In the genomic region with DNA sequence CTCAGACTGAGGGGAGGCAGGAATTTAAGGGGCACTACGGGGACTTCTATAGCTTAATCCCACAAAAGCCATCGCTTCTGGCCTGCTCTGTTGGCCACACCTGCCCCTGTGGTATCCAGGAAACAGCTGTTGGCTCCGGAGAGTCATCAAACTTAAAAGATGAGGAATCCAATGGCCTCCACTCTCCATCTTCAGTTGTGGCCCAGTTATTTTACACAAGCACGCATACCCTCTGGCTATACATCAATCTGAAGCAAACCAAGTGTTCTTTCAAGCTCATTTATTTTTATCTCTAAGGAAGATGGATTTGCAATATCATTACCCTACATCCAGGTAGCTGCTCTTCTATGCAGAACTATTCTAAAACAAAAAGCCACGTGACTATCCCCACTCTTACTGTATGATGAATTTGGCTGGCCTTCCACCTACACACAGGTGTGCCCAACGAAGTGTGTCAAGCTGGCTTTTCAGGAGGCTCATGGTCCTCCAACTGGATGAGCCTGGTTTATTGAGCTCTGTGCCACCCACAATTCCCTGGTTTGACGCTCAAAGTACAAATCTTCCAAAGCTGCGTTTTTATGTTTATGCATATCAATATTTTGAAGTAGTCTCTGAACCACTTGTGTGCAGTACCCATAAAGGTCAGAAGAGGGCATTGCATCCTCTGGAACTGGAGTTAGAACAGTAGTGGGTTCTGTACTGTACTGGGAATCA, we compare ENCODE assay signal across 8 mouse cellular contexts. TPM values are rescaled to one million over a fixed set of nuclear protein-coding genes. Genes with fewer than 3 reads are reported as not detected.
DNase-seq lines count a peak whose midpoint lies in the region; ATAC-seq and TF ChIP-seq lines count a peak whose summit lies in the region.

No protein-coding gene starts in this region.

- H3K9me3 ChIP-seq in CH12.LX (replicated peaks; ENCODE audit: low read length), result peaks cover 4% of the 10 kb centered on the region
- H3K9me3 ChIP-seq in embryonic facial prominence, embryonic 14.5 days (ENCODE audit: control insufficient read depth, low read length), result peaks cover 4% of the 10 kb centered on the region; the same call in 1 of the 2 replicates
- H3K9me3 ChIP-seq in hindbrain, embryonic 16.5 days (ENCODE audit: control insufficient read depth, low read length), result 0 out of 2 replicates have a peak, but pooled peaks cover 3% of the 10 kb centered on the region
- no peaks in the 10 kb centered on the region for H3K9me3 ChIP-seq in liver, postnatal 0 days (ENCODE audit: low read length)

- H3K27me3 ChIP-seq in CH12.LX (replicated peaks), result no peaks in the 10 kb centered on the region
- H3K27me3 ChIP-seq in embryonic facial prominence, embryonic 14.5 days (replicated peaks; ENCODE audit: control insufficient read depth, insufficient read depth, low read length), result no peaks in the 10 kb centered on the region
- no peaks in the 10 kb centered on the region for H3K27me3 ChIP-seq in hindbrain, embryonic 16.5 days (replicated peaks; ENCODE audit: control insufficient read depth, insufficient read depth, low read length)
- no peaks in the 10 kb centered on the region for H3K27me3 ChIP-seq in liver, postnatal 0 days (ENCODE audit: insufficient read depth, low read length)

- TF ChIP-seq CTCF in CH12.LX (conservative IDR thresholded peaks at IDR 0.05 in 1 of 2, IDR thresholded peaks at IDR 0.05 in 1 of 2; ENCODE audit: low read depth in 2 of 2, low read length in 2 of 2), result peak; percentile 65 to 81
- peak; percentile 75 for TF ChIP-seq CTCF in liver, postnatal 0 days (IDR thresholded peaks at IDR 0.05; ENCODE audit: low read depth)
- TF ChIP-seq CTCF in olfactory bulb, adult 2 months (IDR thresholded peaks at IDR 0.05; ENCODE audit: insufficient read depth, low read depth, low read length), result no peak

- 0 out of 2 replicates have a peak, but pooled peaks have one; percentile 5 for TF ChIP-seq POLR2A in CH12.LX (IDR thresholded peaks at IDR 0.05; ENCODE audit: low read depth, low read length)
- TF ChIP-seq POLR2A in olfactory bulb, adult 2 months (IDR thresholded peaks at IDR 0.05; ENCODE audit: insufficient read depth, low read depth, low read length), result no peak

- WGBS in embryonic facial prominence, embryonic 14.5 days, result 72% methylated on average over 8 of the region's 8 CpGs
- 72% methylated on average over 8 of the region's 8 CpGs for WGBS in hindbrain, embryonic 16.5 days
- WGBS in liver, postnatal 0 days (ENCODE audit: insufficient replicate concordance), result 63% methylated on average over 8 of the region's 8 CpGs
- 67% methylated on average over 8 of the region's 8 CpGs for WGBS in olfactory bulb, adult 2 months

- peak; percentile 67 for DNase-seq in 3T3-L1 (ENCODE audit: low read depth, low spot score)
- DNase-seq in CH12.LX (ENCODE audit: extremely low read depth), result peak; percentile 75
- no peak for DNase-seq in embryonic facial prominence, embryonic 14.5 days (ENCODE audit: low spot score)
- peak; percentile 47 for DNase-seq in liver, postnatal 0 days
- no peak for DNase-seq in ovary, postnatal 10 days (ENCODE audit: low spot score)
- no peak for DNase-seq in gastrocnemius, postnatal 4 days (ENCODE audit: low spot score in 2 of 2)

- TF ChIP-seq EP300 in CH12.LX (IDR thresholded peaks at IDR 0.05; ENCODE audit: low read length), result 0 out of 2 replicates have a peak, but pooled peaks have one; percentile 2
- no peak for TF ChIP-seq EP300 in liver, postnatal 0 days (IDR thresholded peaks at IDR 0.05; ENCODE audit: low read depth)

- peaks cover 11 to 40% of the 10 kb centered on the region in 2 experiments for H3K4me1 ChIP-seq in CH12.LX (ENCODE audit: control insufficient read depth in 1 of 2, insufficient read depth in 2 of 2)
- H3K4me1 ChIP-seq in embryonic facial prominence, embryonic 14.5 days (ENCODE audit: control insufficient read depth, insufficient read depth, low read length), result peaks cover 9% of the 10 kb centered on the region
- peaks cover 21% of the 10 kb centered on the region for H3K4me1 ChIP-seq in hindbrain, embryonic 16.5 days (ENCODE audit: control insufficient read depth, insufficient read depth, low read depth, low read length)
- H3K4me1 ChIP-seq in liver, postnatal 0 days (ENCODE audit: insufficient read depth), result peaks cover 39% of the 10 kb centered on the region
- peaks cover 20% of the 10 kb centered on the region for H3K4me1 ChIP-seq in olfactory bulb, adult 2 months (ENCODE audit: control insufficient read depth, insufficient read depth, low read length)

- peak overlapping the region; percentile 89 for H3K27ac ChIP-seq in CH12.LX (ENCODE audit: insufficient read depth, low read depth)
- H3K27ac ChIP-seq in embryonic facial prominence, embryonic 14.5 days (replicated peaks; ENCODE audit: low read depth, low read length), result peak overlapping the region; percentile 96
- H3K27ac ChIP-seq in hindbrain, embryonic 16.5 days (ENCODE audit: low read depth, low read length), result peak overlapping the region; percentile 97
- H3K27ac ChIP-seq in liver, postnatal 0 days (ENCODE audit: low read depth), result peak overlapping the region; percentile 94
- peak overlapping the region; percentile 85 for H3K27ac ChIP-seq in olfactory bulb, adult 2 months (ENCODE audit: insufficient read depth, low read depth, low read length)

- dilution Hi-C loops in CH12.LX (cut with MboI; ENCODE audit: extremely low pct_ligation_motif_present, extremely low pct_unique_long_range_greater_than_20kb, low sequenced_read_pairs), result no loop called here

- peak overlapping the region; percentile 74 for H3K4me2 ChIP-seq in CH12.LX (ENCODE audit: insufficient read depth, low read depth, poor library complexity, severe bottlenecking)
- H3K4me2 ChIP-seq in embryonic facial prominence, embryonic 14.5 days (ENCODE audit: low read depth, low read length), result peak overlapping the region; percentile 64
- H3K4me2 ChIP-seq in hindbrain, embryonic 16.5 days (ENCODE audit: low read length), result peak overlapping the region; percentile 99
- H3K4me2 ChIP-seq in liver, postnatal 0 days (ENCODE audit: low read depth, low read length), result peak overlapping the region; percentile 90

- no peak for ATAC-seq in embryonic facial prominence, embryonic 14.5 days (ENCODE audit: low read depth)
- no peak; the same call in 1 of the 2 replicates for ATAC-seq in hindbrain, embryonic 16.5 days
- ATAC-seq in liver, postnatal 0 days, result no peak

- H3K79me2 ChIP-seq in CH12.LX (replicated peaks; ENCODE audit: control insufficient read depth, extremely low read depth, insufficient read depth, poor library complexity, severe bottlenecking), result peaks cover 27% of the 10 kb centered on the region

- peaks cover 50 to 64% of the 10 kb centered on the region in 2 experiments for H3K36me3 ChIP-seq in CH12.LX (replicated peaks in 1 of 2; ENCODE audit: control insufficient read depth in 1 of 2, insufficient read depth in 1 of 2, low read length in 1 of 2)
- H3K36me3 ChIP-seq in embryonic facial prominence, embryonic 14.5 days (ENCODE audit: control insufficient read depth, insufficient read depth, low read length), result peaks cover 69% of the 10 kb centered on the region
- peaks cover 44% of the 10 kb centered on the region for H3K36me3 ChIP-seq in hindbrain, embryonic 16.5 days (ENCODE audit: control insufficient read depth, insufficient read depth, low read length)
- peaks cover 37% of the 10 kb centered on the region for H3K36me3 ChIP-seq in liver, postnatal 0 days (replicated peaks; ENCODE audit: insufficient read depth, low read length)

- TF ChIP-seq RAD21 in CH12.LX (IDR thresholded peaks at IDR 0.05; ENCODE audit: low read depth, low read length), result peak; percentile 44

- peak overlapping the region; percentile 61 to 85 (median 77) for H3K4me3 ChIP-seq in CH12.LX (replicated peaks in 1 of 3; ENCODE audit: low read depth in 2 of 3, low read length in 2 of 3, poor library complexity in 1 of 3)
- H3K4me3 ChIP-seq in embryonic facial prominence, embryonic 14.5 days (ENCODE audit: low read depth, low read length), result peak overlapping the region; percentile 88
- peak overlapping the region; percentile 89 for H3K4me3 ChIP-seq in hindbrain, embryonic 16.5 days (ENCODE audit: low read length)
- peak overlapping the region; percentile 76 for H3K4me3 ChIP-seq in liver, postnatal 0 days (ENCODE audit: low read depth, low read length)
- peak overlapping the region; percentile 71 for H3K4me3 ChIP-seq in olfactory bulb, adult 2 months (ENCODE audit: insufficient read depth, low read depth, low read length)

- in situ Hi-C loops in CH12.LX (cut with MboI; ENCODE audit: low pct_ligation_motif_present, low pct_unique_long_range_greater_than_20kb, low sequenced_read_pairs), result no loop called here

- H3K9ac ChIP-seq in CH12.LX (ENCODE audit: insufficient read depth, low read depth), result peak overlapping the region; percentile 93
- H3K9ac ChIP-seq in embryonic facial prominence, embryonic 14.5 days (ENCODE audit: low read depth, low read length), result peak overlapping the region; percentile 94
- H3K9ac ChIP-seq in hindbrain, embryonic 16.5 days (ENCODE audit: low read depth, low read length), result peak overlapping the region; percentile 97
- H3K9ac ChIP-seq in liver, postnatal 0 days (replicated peaks), result peak overlapping the region; percentile 90

RNA-seq across cellular contexts. Expression of gene Arhgdia, which starts 1.0 kb away (rescaled TPM):
- total RNA-seq in CH12.LX (2012; rRNA removed) (417 and 467 TPM in 2 replicates), CH12.LX (2014; rRNA removed) (126 and 172 TPM in 2 replicates)
- polyA plus RNA-seq in CH12.LX (2012; ENCODE audit: insufficient read length, low read depth), result 957 and 958 TPM in 2 replicates
- 558 and 609 TPM in 2 replicates for polyA plus RNA-seq in embryonic facial prominence, embryonic 14.5 days (2014; fragmentation: Nextera tagmentation; extraction: Ambion mirVana)
- polyA plus RNA-seq in hindbrain, embryonic 16.5 days (2015; fragmentation: Nextera tagmentation; extraction: Ambion mirVana), result 501 and 544 TPM in 2 replicates
- 148 and 156 TPM in 2 replicates for polyA plus RNA-seq in liver, postnatal 0 days (2015; fragmentation: Nextera tagmentation; extraction: Ambion mirVana)
- 143 TPM in 1 of 2 replicates, not detected in the other for polyA plus RNA-seq in olfactory bulb, adult 2 months (2012; ENCODE audit: insufficient read depth, insufficient read length, low replicate concordance, missing spikeins)
- total RNA-seq in gastrocnemius, postnatal 4 days (2021), result 100 to 1,000 TPM; 278 to 300 TPM

RNA-seq across cellular contexts. Expression of gene P4hb, which starts 9.4 kb away (rescaled TPM):
- total RNA-seq in CH12.LX (2012; rRNA removed) (531 and 594 TPM in 2 replicates), CH12.LX (2014; rRNA removed) (453 and 486 TPM in 2 replicates)
- 644 and 662 TPM in 2 replicates for polyA plus RNA-seq in CH12.LX (2012; ENCODE audit: insufficient read length, low read depth)
- 996 and 1,037 TPM in 2 replicates for polyA plus RNA-seq in embryonic facial prominence, embryonic 14.5 days (2014; fragmentation: Nextera tagmentation; extraction: Ambion mirVana)
- polyA plus RNA-seq in hindbrain, embryonic 16.5 days (2015; fragmentation: Nextera tagmentation; extraction: Ambion mirVana), result 252 and 298 TPM in 2 replicates
- polyA plus RNA-seq in liver, postnatal 0 days (2015; fragmentation: Nextera tagmentation; extraction: Ambion mirVana), result 683 and 697 TPM in 2 replicates
- polyA plus RNA-seq in olfactory bulb, adult 2 months (2012; ENCODE audit: insufficient read depth, insufficient read length, low replicate concordance, missing spikeins), result 309 TPM in 1 of 2 replicates, not detected in the other
- total RNA-seq in gastrocnemius, postnatal 4 days (2021), result 100 to 1,000 TPM; 527 to 538 TPM

RNA-seq across cellular contexts. Expression of gene Alyref, which starts 15.7 kb away (rescaled TPM):
- total RNA-seq in CH12.LX (2012; rRNA removed), result 582 and 793 TPM in 2 replicates
- total RNA-seq in CH12.LX (2014; rRNA removed), result 358 and 361 TPM in 2 replicates
- 444 and 451 TPM in 2 replicates for polyA plus RNA-seq in CH12.LX (2012; ENCODE audit: insufficient read length, low read depth)
- 406 and 433 TPM in 2 replicates for polyA plus RNA-seq in embryonic facial prominence, embryonic 14.5 days (2014; fragmentation: Nextera tagmentation; extraction: Ambion mirVana)
- 55.8 and 202 TPM in 2 replicates for polyA plus RNA-seq in hindbrain, embryonic 16.5 days (2015; fragmentation: Nextera tagmentation; extraction: Ambion mirVana)
- 162 and 168 TPM in 2 replicates for polyA plus RNA-seq in liver, postnatal 0 days (2015; fragmentation: Nextera tagmentation; extraction: Ambion mirVana)
- not detected in 2 replicates for polyA plus RNA-seq in olfactory bulb, adult 2 months (2012; ENCODE audit: insufficient read depth, insufficient read length, low replicate concordance, missing spikeins)
- 100 to 1,000 TPM; 112 to 113 TPM for total RNA-seq in gastrocnemius, postnatal 4 days (2021)

RNA-seq across cellular contexts. Expression of gene Anapc11, which starts 15.8 kb away (rescaled TPM):
- total RNA-seq in CH12.LX (2012; rRNA removed) (108 and 114 TPM in 2 replicates), CH12.LX (2014; rRNA removed) (51.7 and 57.0 TPM in 2 replicates)
- 142 and 145 TPM in 2 replicates for polyA plus RNA-seq in CH12.LX (2012; ENCODE audit: insufficient read length, low read depth)
- polyA plus RNA-seq in embryonic facial prominence, embryonic 14.5 days (2014; fragmentation: Nextera tagmentation; extraction: Ambion mirVana), result 238 and 242 TPM in 2 replicates
- 194 and 203 TPM in 2 replicates for polyA plus RNA-seq in hindbrain, embryonic 16.5 days (2015; fragmentation: Nextera tagmentation; extraction: Ambion mirVana)
- 46.1 and 47.5 TPM in 2 replicates for polyA plus RNA-seq in liver, postnatal 0 days (2015; fragmentation: Nextera tagmentation; extraction: Ambion mirVana)
- not detected in 2 replicates for polyA plus RNA-seq in olfactory bulb, adult 2 months (2012; ENCODE audit: insufficient read depth, insufficient read length, low replicate concordance, missing spikeins)
- total RNA-seq in gastrocnemius, postnatal 4 days (2021), result 10 to 100 TPM; 72.5 to 86.2 TPM

RNA-seq across cellular contexts. Expression of gene Npb, which starts 25.9 kb away (rescaled TPM):
- total RNA-seq in CH12.LX (2012; rRNA removed) (0.55 TPM in 1 of 2 replicates, not detected in the other), CH12.LX (2014; rRNA removed) (not detected in 2 replicates)
- polyA plus RNA-seq in CH12.LX (2012; ENCODE audit: insufficient read length, low read depth), result 1.0 and 1.3 TPM in 2 replicates
- polyA plus RNA-seq in embryonic facial prominence, embryonic 14.5 days (2014; fragmentation: Nextera tagmentation; extraction: Ambion mirVana), result 1.3 and 1.8 TPM in 2 replicates
- 0.99 and 1.00 TPM in 2 replicates for polyA plus RNA-seq in hindbrain, embryonic 16.5 days (2015; fragmentation: Nextera tagmentation; extraction: Ambion mirVana)
- polyA plus RNA-seq in liver, postnatal 0 days (2015; fragmentation: Nextera tagmentation; extraction: Ambion mirVana), result 20.9 and 22.2 TPM in 2 replicates
- not detected in 2 replicates for polyA plus RNA-seq in olfactory bulb, adult 2 months (2012; ENCODE audit: insufficient read depth, insufficient read length, low replicate concordance, missing spikeins)
- total RNA-seq in gastrocnemius, postnatal 4 days (2021), result 1 to 10 TPM in 1 of 2 experiments, not detected in 1; 1.3 TPM

Comparison
In these comparisons a context has a peak if more than half of its experiments do, and no peak if none do; other contexts are left out.
1. DNase-seq: peak in 3T3-L1 (single experiment), CH12.LX (single experiment) and liver, postnatal 0 days (single experiment); none in embryonic facial prominence, embryonic 14.5 days (single experiment), ovary, postnatal 10 days (single experiment) and gastrocnemius, postnatal 4 days (0 of 2).
2. RNA of gene Alyref, which starts 15.7 kb away (polyA plus RNA-seq): 444 to 451 TPM in CH12.LX, 406 to 433 TPM in embryonic facial prominence, embryonic 14.5 days, 162 to 168 TPM in liver, postnatal 0 days and 55.8 to 202 TPM in hindbrain, embryonic 16.5 days; not detected in olfactory bulb, adult 2 months; every median in the first group is over 10 times any median in the second.
3. Peak in every context shown above with its lines, with median percentiles within 50 percentile points of each other: H3K27ac ChIP-seq, H3K4me2 ChIP-seq, H3K4me3 ChIP-seq and H3K9ac ChIP-seq.